Mouse (Mus musculus): ENCODE data around the gene Il6st.

- TF ChIP-seq CTCF (IDR thresholded peaks at IDR 0.05) (no peak), POLR2A (IDR thresholded peaks at IDR 0.05; ENCODE audit: insufficient read depth, low read depth, low read length) (no peak), EP300 (IDR thresholded peaks at IDR 0.05; ENCODE audit: insufficient read depth, low read depth, low read length) (no peak)
These were observed 46.7 kb upstream of the Il6st start for GRCm38 (mm10) chr13:112417163-112417523.

Data from heart, adult 2 months (tissue).